Mouse (Mus musculus) bone marrow, adult 2 months (tissue): ENCODE results near the gene Tnpo1.

Source experiments
- CTCF ChIP-seq: fragments of 200-500 bp; IDR thresholded peaks from 2 replicates; pipeline ENCODE4 v1.5.1; 2011; ENCODE audit warnings: low read length, control low read depth; ENCODE audit not compliant: control insufficient read depth, insufficient read depth
- POLR2A ChIP-seq: fragments of 200-500 bp; IDR thresholded peaks from 2 replicates; pipeline ENCODE4 v1.6.1; 2011; ENCODE audit warnings: low read depth, mild to moderate bottlenecking, control low read depth, low read length, borderline replicate concordance; ENCODE audit not compliant: control insufficient read depth

- no peak for TF ChIP-seq POLR2A
- TF ChIP-seq CTCF = no peak
These were observed 133.3 kb downstream of the Tnpo1 start for GRCm38 (mm10) chr13:98792864-98793263.
